8 mouse cellular contexts compared by ENCODE assay signal in genomic region chr17:49951491-49951855, GRCm38 (mm10).
DNase-seq lines count a peak whose midpoint lies in the region; ATAC-seq and TF ChIP-seq lines count a peak whose summit lies in the region.

No protein-coding gene starts in this region.

- TF ChIP-seq POLR2A in ES-Bruce4 (IDR thresholded peaks at IDR 0.05; ENCODE audit: insufficient read depth, low read length): no peak

- H3K9me3 ChIP-seq in ES-Bruce4 (replicated peaks; ENCODE audit: control insufficient read depth, insufficient read depth, low read length, poor library complexity, severe bottlenecking): no peaks in the 10 kb centered on the region
- H3K9me3 ChIP-seq in forebrain, embryonic 11.5 days (ENCODE audit: control insufficient read depth, low read length): no peaks in the 10 kb centered on the region
- H3K9me3 ChIP-seq in heart, embryonic 15.5 days (replicated peaks): no peaks in the 10 kb centered on the region
- H3K9me3 ChIP-seq in liver, embryonic 12.5 days (replicated peaks): no peaks in the 10 kb centered on the region

- TF ChIP-seq CTCF in ES-Bruce4 (IDR thresholded peaks at IDR 0.05; ENCODE audit: low read depth, low read length): peak; percentile 19

- DNase-seq in c-Kit-positive CD71-positive TER-119-negative erythroid progenitor cells, embryonic 14.5 days (ENCODE audit: low read depth): peak; percentile 75
- peak; percentile 82 for DNase-seq in forebrain, embryonic 11.5 days (ENCODE audit: low spot score)
- DNase-seq in kidney, postnatal 10 days: peak; percentile 89
- peak; percentile 77 for DNase-seq in neural tube, embryonic 10.5 days (ENCODE audit: extremely low spot score, low spot score)
- peak; percentile 60 for DNase-seq in telencephalon, adult 2 months (ENCODE audit: low read depth, low spot score)

- no peak overlapping the region for H3K4me3 ChIP-seq in ES-Bruce4 (ENCODE audit: low read depth, low read length)
- H3K4me3 ChIP-seq in forebrain, embryonic 11.5 days (ENCODE audit: low read depth, low read length): peak overlapping the region; percentile 8; the same call in 1 of the 2 replicates
- peak overlapping the region; percentile 38 for H3K4me3 ChIP-seq in heart, embryonic 15.5 days
- H3K4me3 ChIP-seq in liver, embryonic 12.5 days: peak overlapping the region; percentile 5; the same call in 1 of the 2 replicates

- H3K9ac ChIP-seq in ES-Bruce4 (ENCODE audit: low read depth, poor library complexity, severe bottlenecking): no peak overlapping the region
- H3K9ac ChIP-seq in forebrain, embryonic 11.5 days (ENCODE audit: low read length): no peak overlapping the region; the same call in 1 of the 2 replicates
- H3K9ac ChIP-seq in heart, embryonic 15.5 days: 0 out of 2 replicates have a peak overlapping the region, but pooled peaks have one; percentile 31
- H3K9ac ChIP-seq in liver, embryonic 12.5 days: no peak overlapping the region

- no peak overlapping the region for H3K27ac ChIP-seq in ES-Bruce4 (ENCODE audit: insufficient read depth, low read length)
- H3K27ac ChIP-seq in forebrain, embryonic 11.5 days (ENCODE audit: low read depth, low read length): no peak overlapping the region
- peak overlapping the region; percentile 76 for H3K27ac ChIP-seq in heart, embryonic 15.5 days
- no peak overlapping the region for H3K27ac ChIP-seq in liver, embryonic 12.5 days

- peaks cover 2% of the 10 kb centered on the region for H3K4me1 ChIP-seq in ES-Bruce4 (ENCODE audit: control insufficient read depth, insufficient read depth, low read length)
- 0 out of 2 replicates have a peak, but pooled peaks cover 1% of the 10 kb centered on the region for H3K4me1 ChIP-seq in forebrain, embryonic 11.5 days (replicated peaks; ENCODE audit: control insufficient read depth, insufficient read depth, low read length)
- H3K4me1 ChIP-seq in heart, embryonic 15.5 days (replicated peaks): peaks cover 11% of the 10 kb centered on the region
- H3K4me1 ChIP-seq in liver, embryonic 12.5 days: no peaks in the 10 kb centered on the region

- no peaks in the 10 kb centered on the region for H3K27me3 ChIP-seq in ES-Bruce4 (ENCODE audit: control insufficient read depth, insufficient read depth, low read length, poor library complexity, severe bottlenecking)
- no peaks in the 10 kb centered on the region for H3K27me3 ChIP-seq in forebrain, embryonic 11.5 days (ENCODE audit: control insufficient read depth, insufficient read depth, low read length)
- peaks cover 3% of the 10 kb centered on the region; the same call in 1 of the 2 replicates for H3K27me3 ChIP-seq in heart, embryonic 15.5 days
- no peaks in the 10 kb centered on the region for H3K27me3 ChIP-seq in liver, embryonic 12.5 days (replicated peaks)

- H3K4me2 ChIP-seq in forebrain, embryonic 11.5 days (ENCODE audit: low read depth, low read length, severe bottlenecking): peak overlapping the region; percentile 45
- peak overlapping the region; percentile 58 for H3K4me2 ChIP-seq in heart, embryonic 15.5 days
- H3K4me2 ChIP-seq in liver, embryonic 12.5 days: peak overlapping the region; percentile 46

- no peaks in the 10 kb centered on the region for H3K36me3 ChIP-seq in ES-Bruce4 (ENCODE audit: control insufficient read depth, insufficient read depth, low read length, poor library complexity, severe bottlenecking)
- no peaks in the 10 kb centered on the region for H3K36me3 ChIP-seq in forebrain, embryonic 11.5 days (ENCODE audit: control insufficient read depth, insufficient read depth, low read length)
- H3K36me3 ChIP-seq in heart, embryonic 15.5 days: no peaks in the 10 kb centered on the region
- H3K36me3 ChIP-seq in liver, embryonic 12.5 days: no peaks in the 10 kb centered on the region

- TF ChIP-seq EP300 in ES-Bruce4 (IDR thresholded peaks at IDR 0.05; ENCODE audit: insufficient read depth, low read depth, low read length): no peak

- WGBS in forebrain, embryonic 11.5 days: 6% methylated on average over 7 of the region's 7 CpGs
- WGBS in heart, embryonic 15.5 days: 7% methylated on average over 7 of the region's 7 CpGs
- WGBS in liver, embryonic 12.5 days (ENCODE audit: insufficient replicate concordance): 5% methylated on average over 7 of the region's 7 CpGs

- ATAC-seq in forebrain, embryonic 11.5 days (replicated peaks; ENCODE audit: low FRiP score): peak; percentile 35
- ATAC-seq in heart, embryonic 15.5 days (replicated peaks; ENCODE audit: insufficient number of reproducible peaks, insufficient read depth, low FRiP score, low read depth): no peak
- ATAC-seq in liver, embryonic 12.5 days: no peak
